Mouse (Mus musculus) stomach, embryonic 15.5 days (tissue): ENCODE data around the gene Rpp14. TPM values are rescaled to one million over a fixed set of nuclear protein-coding genes. Genes with fewer than 3 reads are reported as not detected.

ENCODE experiments used
- ATAC-seq: fragments of 200-750 bp; cut with Nextera tagmentation; 2 replicates; pipeline ENCODE4 v1.8.0; 2017; ENCODE audit warnings: low read depth, moderate number of reproducible peaks, moderate TSS enrichment; ENCODE audit not compliant: insufficient read depth, low FRiP score
- H3K27ac ChIP-seq: fragments of 300-500 bp; sonication (generic); 2 replicates; pipeline ENCODE4 v1.5.1; 2015; ENCODE audit warnings: mild to moderate bottlenecking, inconsistent platforms
- H3K27me3 ChIP-seq: fragments of 300-500 bp; sonication (generic); replicated peaks from 2 replicates; pipeline ENCODE4 v1.6.1; 2015; ENCODE audit warnings: inconsistent platforms
- H3K36me3 ChIP-seq: fragments of 300-500 bp; sonication (generic); 2 replicates; pipeline ENCODE4 v1.6.1; 2015; ENCODE audit warnings: inconsistent platforms
- H3K4me1 ChIP-seq: fragments of 300-500 bp; sonication (generic); 2 replicates; pipeline ENCODE4 v1.6.1; 2015; ENCODE audit warnings: inconsistent platforms
- H3K4me2 ChIP-seq: fragments of 300-500 bp; sonication (generic); 2 replicates; pipeline ENCODE4 v1.6.1; 2015; ENCODE audit warnings: mild to moderate bottlenecking, inconsistent platforms
- H3K4me3 ChIP-seq: fragments of 300-500 bp; sonication (generic); replicated peaks from 2 replicates; pipeline ENCODE4 v1.5.1; 2015; ENCODE audit warnings: inconsistent platforms
- H3K9ac ChIP-seq: fragments of 300-500 bp; sonication (generic); 2 replicates; pipeline ENCODE4 v1.6.1; 2015; ENCODE audit warnings: inconsistent platforms
- H3K9me3 ChIP-seq: fragments of 300-500 bp; sonication (generic); 2 replicates; pipeline ENCODE4 v1.6.1; 2016; ENCODE audit warnings: inconsistent platforms
- WGBS: fragments of 180-500 bp; shearing (Covaris S2); methylation state at CpG from one replicate; pipeline ENCODE4 v1.1.7; 2015; 5-methylcytosine and 5-hydroxymethylcytosine counted together
- polyA plus RNA-seq: library from polyadenylated mRNA; unstranded; fragments of >200 nt; fragmentation: Nextera tagmentation; extraction: Ambion mirVana; gene quantifications from 2 replicates; pipeline ENCODE4 v1.2.1, GENCODE M21; 2015

Gene Rpp14
- 48.8 and 52.3 TPM in 2 replicates for polyA plus RNA-seq

DNA sequence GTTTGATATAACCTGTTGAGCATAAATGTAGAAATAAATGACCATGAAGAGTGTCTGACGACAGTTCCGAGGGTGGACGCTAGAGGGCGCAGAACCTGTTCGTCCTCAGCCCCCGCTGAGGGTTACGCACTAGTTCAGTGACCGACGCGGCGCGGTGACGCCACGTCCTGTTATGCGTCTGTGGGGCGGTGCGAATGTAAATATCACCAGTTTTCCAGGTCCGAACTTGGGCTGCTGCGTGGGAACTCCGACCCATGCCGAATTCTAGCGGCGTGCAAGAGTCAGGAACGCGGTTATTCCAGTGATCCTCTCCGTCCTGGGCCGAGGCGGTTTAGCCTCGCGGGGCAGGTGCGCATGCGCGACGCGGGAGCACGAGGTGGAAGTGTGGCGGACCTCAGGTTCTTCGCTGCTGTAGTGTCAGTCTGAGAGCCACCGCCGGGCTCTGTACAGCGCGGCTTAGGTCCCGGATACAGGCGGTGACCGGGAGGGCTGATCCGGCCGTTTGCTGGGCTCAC is at the start of gene Rpp14:
Rpp14 (plus strand) TSS at position 203 of the 515 bp plus-strand sequence.
- peak; percentile 97 for ATAC-seq
- Histone ChIP-seq H3K4me3 (peak within 1 kb of the TSS; percentile 79), H3K27ac (peak within 1 kb of the TSS; percentile 98), H3K9me3 (no peaks in the 10 kb centered on the region), H3K4me1 (peaks cover 11% of the 10 kb centered on the region; the same call in 1 of the 2 replicates), H3K27me3 (no peaks in the 10 kb centered on the region), H3K36me3 (0 out of 2 replicates have a peak, but pooled peaks cover 8% of the 10 kb centered on the region), H3K4me2 (peak within 1 kb of the TSS; percentile 89), H3K9ac (peak within 1 kb of the TSS; percentile 78)
- WGBS = under 1% methylated on average over 47 of the region's 47 CpGs

DNA sequence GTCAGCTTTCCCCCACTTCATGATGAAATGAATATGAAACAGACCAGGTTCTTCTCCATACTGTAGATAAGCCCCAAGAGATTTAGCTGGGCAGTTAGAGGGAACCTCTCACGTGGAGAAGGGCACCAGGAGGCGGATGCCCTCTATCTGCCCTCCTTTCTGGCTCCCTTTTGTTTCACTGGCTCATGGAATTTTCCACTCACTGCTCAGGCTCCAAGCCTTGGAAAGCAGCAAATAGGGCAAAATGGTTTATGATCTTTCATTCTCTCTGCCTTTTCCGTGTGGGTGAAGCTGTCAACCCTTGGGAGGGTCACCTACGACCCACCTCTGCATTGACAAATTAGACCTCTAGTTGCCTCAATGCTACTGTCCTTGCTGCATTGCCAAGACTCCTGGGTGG is 49.6 kb upstream of the Rpp14 start:
- 53% methylated on average over 4 of the region's 4 CpGs for WGBS
- H3K4me3 ChIP-seq = no peak overlapping the region
- H3K4me1 ChIP-seq = no peaks in the 10 kb centered on the region
- H3K36me3 ChIP-seq = no peaks in the 10 kb centered on the region
- H3K9ac ChIP-seq = no peak overlapping the region
- H3K27me3 ChIP-seq = no peaks in the 10 kb centered on the region
- ATAC-seq = no peak
- no peaks in the 10 kb centered on the region for H3K9me3 ChIP-seq
- H3K27ac ChIP-seq = no peak overlapping the region
- H3K4me2 ChIP-seq = no peak overlapping the region

DNA sequence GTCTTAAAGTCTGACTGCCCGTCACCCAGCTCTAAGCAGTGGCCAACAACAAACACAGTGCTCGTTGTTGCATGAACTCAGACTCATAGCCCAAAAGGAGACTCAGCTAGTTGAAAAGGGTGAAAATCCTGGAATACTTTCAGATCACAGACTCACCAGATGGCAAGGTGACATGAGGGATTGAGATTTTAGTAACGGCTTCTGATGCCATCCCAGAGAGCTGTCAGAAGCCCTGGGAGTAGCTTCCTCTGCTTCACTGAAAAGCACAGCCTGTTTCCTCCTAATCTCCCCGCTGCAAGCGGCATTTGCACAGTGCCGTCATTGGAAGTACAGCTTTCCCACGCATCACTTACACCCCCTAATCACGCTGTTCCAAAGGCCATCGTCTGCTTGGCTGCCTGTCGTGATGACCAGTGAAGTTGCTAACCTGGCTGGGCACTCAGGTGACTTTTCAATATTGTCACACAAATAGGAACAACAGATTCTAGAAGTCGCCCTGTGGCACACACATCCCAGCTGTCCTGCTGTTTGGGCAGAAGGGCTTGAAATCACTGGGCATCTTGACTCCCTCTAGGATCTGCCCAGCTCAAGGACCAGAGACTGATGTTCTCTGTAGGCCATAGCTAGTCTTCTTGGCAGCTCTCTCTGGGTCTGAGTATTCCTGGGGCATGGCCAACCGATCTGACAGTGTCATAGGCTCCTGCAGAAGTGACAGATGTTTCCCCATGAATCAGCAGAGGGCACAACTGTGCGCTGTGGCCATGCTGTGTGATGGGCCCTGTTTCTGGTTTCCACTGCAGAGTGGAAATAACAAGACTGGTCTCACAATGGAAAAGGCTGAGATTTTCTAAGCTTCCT is 47.9 kb upstream of the Rpp14 start:
- WGBS = 83% methylated on average over 13 of the region's 13 CpGs

DNA sequence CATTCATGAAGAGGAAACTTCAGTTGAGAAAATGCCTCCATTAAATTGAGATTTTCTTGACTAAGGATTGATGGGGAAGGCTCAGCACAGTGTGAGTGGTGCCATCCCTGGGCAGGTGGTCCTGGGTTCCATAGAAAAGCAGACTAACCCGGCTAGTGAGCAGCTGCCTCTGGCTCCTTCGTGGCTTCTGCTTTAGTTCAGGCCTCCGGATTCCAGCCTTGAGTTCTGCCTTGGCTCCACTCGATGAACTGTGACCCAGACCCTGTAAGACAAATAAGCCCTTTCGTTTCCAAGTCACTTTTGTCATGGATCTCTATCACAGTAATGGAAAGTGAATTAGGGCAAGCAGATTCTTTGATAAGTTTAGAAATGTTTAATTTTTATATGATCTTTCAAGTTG is 45.6 kb upstream of the Rpp14 start:
- ATAC-seq = no peak
- Histone ChIP-seq H3K9me3 (no peaks in the 10 kb centered on the region), H3K4me3 (no peak overlapping the region), H3K4me2 (no peak overlapping the region), H3K27me3 (no peaks in the 10 kb centered on the region), H3K36me3 (no peaks in the 10 kb centered on the region), H3K9ac (no peak overlapping the region), H3K27ac (no peak overlapping the region), H3K4me1 (no peaks in the 10 kb centered on the region)
- 74% methylated on average over 5 of the region's 5 CpGs for WGBS

More for the DNA sequence above, 47.9 kb upstream of the Rpp14 start:
- no peaks in the 10 kb centered on the region for H3K4me1 ChIP-seq
- H3K9ac ChIP-seq = no peak overlapping the region
- no peak overlapping the region for H3K4me2 ChIP-seq
- ATAC-seq = no peak
- no peaks in the 10 kb centered on the region for H3K27me3 ChIP-seq
- H3K4me3 ChIP-seq = no peak overlapping the region
- no peaks in the 10 kb centered on the region for H3K9me3 ChIP-seq
- no peaks in the 10 kb centered on the region for H3K36me3 ChIP-seq
- H3K27ac ChIP-seq = no peak overlapping the region

DNA sequence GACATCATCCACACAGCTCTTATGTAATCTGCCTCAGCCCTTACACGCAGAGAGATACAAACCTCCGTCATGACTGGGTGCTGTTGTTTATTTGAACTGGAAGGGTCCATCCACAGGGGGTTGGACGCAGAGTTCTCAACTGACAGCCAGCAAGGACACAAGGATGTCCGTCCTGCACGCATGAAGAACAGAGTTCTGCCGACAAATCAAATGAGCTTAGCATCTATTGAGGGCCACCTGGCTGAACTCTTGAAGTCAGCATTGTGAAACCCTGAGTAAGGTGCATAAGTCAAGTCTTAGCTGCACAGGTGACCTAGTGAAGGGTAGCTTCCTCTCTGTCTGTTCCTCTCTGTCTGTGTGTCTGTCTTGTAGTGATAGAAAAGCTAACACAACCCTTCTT is 44.2 kb upstream of the Rpp14 start:
- no peak overlapping the region for H3K27ac ChIP-seq
- no peak overlapping the region for H3K4me2 ChIP-seq
- H3K4me3 ChIP-seq = no peak overlapping the region
- no peaks in the 10 kb centered on the region for H3K4me1 ChIP-seq
- ATAC-seq = no peak
- H3K36me3 ChIP-seq = no peaks in the 10 kb centered on the region
- no peaks in the 10 kb centered on the region for H3K9me3 ChIP-seq
- no peaks in the 10 kb centered on the region for H3K27me3 ChIP-seq
- H3K9ac ChIP-seq = no peak overlapping the region
- 80% methylated on average over 6 of the region's 6 CpGs for WGBS

DNA sequence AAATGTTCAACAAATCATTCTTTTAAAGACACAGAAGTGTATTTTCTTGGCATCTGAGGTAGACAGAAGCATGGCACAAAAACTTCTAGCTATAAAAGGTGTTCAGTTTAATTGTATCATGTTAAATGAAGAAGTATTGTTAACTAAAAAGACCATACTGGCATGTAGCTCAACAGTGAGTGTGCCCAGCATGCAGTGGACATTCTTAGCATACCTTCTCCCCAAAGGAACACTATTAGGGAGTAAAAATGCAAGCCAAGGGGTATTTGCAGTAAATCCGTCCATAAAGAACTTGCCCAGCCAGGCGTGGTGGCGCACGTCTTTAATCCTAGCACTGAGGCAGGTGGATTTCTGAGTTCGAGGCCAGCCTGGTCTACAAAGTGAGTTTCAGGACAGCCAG is 43.8 kb upstream of the Rpp14 start:
- Histone ChIP-seq H3K27me3 (no peaks in the 10 kb centered on the region), H3K4me2 (no peak overlapping the region), H3K4me3 (no peak overlapping the region), H3K4me1 (no peaks in the 10 kb centered on the region), H3K36me3 (no peaks in the 10 kb centered on the region), H3K9me3 (no peaks in the 10 kb centered on the region), H3K9ac (no peak overlapping the region), H3K27ac (no peak overlapping the region)
- ATAC-seq = no peak
- 85% methylated on average over 5 of the region's 5 CpGs for WGBS

DNA sequence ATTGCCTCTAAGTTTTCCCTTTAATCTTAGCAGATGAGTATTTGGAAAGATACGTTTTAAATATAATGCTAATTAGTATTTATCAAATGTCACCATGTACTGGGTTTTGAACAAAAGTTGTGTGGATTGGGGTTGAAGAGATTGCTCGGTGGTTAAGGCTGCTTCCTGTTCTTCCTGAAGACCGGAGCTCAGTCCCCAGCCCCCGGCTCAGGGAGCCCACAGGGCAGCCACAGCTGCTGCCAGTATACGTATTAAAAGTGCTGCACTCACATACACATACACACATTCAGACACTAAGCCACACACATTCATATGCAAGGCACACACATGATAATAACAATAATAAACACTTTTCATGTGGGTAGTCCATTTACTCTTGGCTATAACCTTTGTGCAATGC is 42.0 kb upstream of the Rpp14 start:
- H3K27me3 ChIP-seq = no peaks in the 10 kb centered on the region
- 65% methylated on average over 5 of the region's 5 CpGs for WGBS
- no peak overlapping the region for H3K4me3 ChIP-seq
- no peaks in the 10 kb centered on the region for H3K4me1 ChIP-seq
- H3K27ac ChIP-seq = no peak overlapping the region
- no peaks in the 10 kb centered on the region for H3K36me3 ChIP-seq
- H3K9ac ChIP-seq = no peak overlapping the region
- ATAC-seq = no peak
- H3K4me2 ChIP-seq = no peak overlapping the region
- no peaks in the 10 kb centered on the region for H3K9me3 ChIP-seq

DNA sequence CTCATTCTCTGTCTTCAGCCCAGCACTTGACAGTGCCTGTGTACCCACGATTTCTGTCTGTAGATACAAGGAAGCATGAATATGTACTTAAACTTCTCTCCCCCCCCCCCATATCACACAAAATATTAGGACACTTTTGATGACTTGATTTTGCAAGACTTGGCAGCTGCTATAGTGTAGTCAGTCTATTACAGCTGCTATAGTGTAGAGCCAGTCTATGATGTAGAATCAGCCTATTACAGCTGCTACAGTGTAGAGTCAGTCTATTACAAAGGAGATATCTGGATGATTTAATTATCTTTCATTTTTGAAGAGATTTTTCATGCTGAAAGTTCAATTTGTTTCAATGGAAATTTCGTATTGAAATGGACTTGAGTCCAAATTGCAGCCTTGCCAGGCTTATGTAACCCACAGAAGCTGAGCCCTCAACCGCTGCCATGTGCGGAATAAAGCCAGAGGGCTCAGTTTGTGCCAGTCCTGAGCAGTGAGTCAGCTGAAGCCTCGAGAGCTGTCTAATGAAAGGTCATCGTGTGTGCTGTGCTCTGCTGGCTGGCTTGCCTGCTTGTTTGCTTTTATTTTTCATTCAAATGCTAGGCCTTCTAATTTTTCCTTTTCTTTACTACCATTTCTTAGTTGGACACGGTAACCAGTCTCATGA is 41.2 kb upstream of the Rpp14 start:
- H3K9ac ChIP-seq = no peak overlapping the region
- no peak for ATAC-seq
- no peaks in the 10 kb centered on the region for H3K36me3 ChIP-seq
- H3K9me3 ChIP-seq = no peaks in the 10 kb centered on the region
- no peaks in the 10 kb centered on the region for H3K27me3 ChIP-seq
- no peak overlapping the region for H3K4me2 ChIP-seq
- no peak overlapping the region for H3K27ac ChIP-seq
- 76% methylated on average over 7 of the region's 7 CpGs for WGBS
- no peak overlapping the region for H3K4me3 ChIP-seq
- H3K4me1 ChIP-seq = no peaks in the 10 kb centered on the region

DNA sequence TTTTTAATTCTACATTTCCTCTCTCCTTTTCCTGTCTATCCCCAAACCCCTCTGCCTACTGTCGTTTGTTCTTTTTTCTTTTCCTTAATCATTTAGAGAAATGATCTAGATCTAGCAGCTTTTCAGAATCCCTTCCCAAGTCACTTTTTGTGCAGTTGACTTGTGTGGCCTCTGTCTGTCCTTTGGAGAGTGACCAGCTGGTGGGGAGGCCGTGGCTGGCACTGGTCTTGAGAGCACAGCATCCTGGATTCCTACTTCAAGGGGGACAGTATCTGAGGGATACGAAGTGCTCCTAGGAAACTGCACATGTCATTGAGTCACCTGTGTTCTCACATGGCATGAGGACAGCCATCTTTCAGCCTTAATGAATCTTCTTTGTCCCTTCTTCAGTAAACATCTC is 40.0 kb upstream of the Rpp14 start:
- ATAC-seq = no peak

DNA sequence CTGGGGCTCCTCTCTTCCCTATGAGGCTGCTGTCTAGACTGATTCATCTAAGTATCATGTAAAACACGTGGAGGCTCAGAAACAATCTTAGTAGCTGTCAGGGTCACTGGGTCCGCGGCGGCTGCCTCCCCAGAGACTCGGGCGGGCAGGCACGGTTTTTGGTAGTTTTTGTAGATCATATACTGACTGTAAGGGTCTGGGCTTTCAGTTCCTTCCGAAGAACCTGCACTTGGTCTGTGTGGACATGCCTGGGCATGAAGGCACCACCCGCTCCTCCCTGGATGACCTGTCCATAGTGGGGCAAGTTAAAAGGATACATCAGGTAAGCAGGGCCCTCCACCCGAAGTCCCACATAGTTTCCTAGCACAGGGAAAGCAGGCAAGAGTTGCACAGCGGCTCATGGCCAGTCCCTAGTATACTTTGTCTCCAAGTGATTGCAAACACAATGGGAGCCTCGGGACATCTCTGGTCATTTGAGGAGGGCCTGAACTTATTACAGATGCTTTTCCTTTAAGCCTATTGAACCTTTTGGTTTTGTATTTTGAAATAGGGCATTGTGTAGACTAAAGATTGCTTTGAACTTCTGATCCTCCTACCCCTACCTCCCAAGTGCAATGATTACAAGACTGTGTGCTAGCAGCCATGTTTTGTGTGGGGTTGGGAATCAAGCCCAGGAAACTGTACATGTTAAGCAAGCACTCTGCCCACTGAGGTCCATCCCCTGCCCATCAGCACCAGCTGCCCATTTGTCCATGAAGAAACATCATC is 39.1 kb upstream of the Rpp14 start:
- Histone ChIP-seq H3K9ac (no peak overlapping the region), H3K36me3 (0 out of 2 replicates have a peak, but pooled peaks cover 3% of the 10 kb centered on the region), H3K4me1 (no peaks in the 10 kb centered on the region), H3K4me2 (no peak overlapping the region), H3K27ac (no peak overlapping the region), H3K9me3 (no peaks in the 10 kb centered on the region), H3K4me3 (no peak overlapping the region), H3K27me3 (no peaks in the 10 kb centered on the region)
- 88% methylated on average over 12 of the region's 12 CpGs for WGBS
- no peak for ATAC-seq

More for the DNA sequence above, 40.0 kb upstream of the Rpp14 start:
- H3K4me2 ChIP-seq = no peak overlapping the region
- no peak overlapping the region for H3K27ac ChIP-seq
- no peaks in the 10 kb centered on the region for H3K27me3 ChIP-seq
- 65% methylated on average over 3 of the region's 3 CpGs for WGBS
- H3K9ac ChIP-seq = no peak overlapping the region
- H3K9me3 ChIP-seq = no peaks in the 10 kb centered on the region
- H3K36me3 ChIP-seq = 0 out of 2 replicates have a peak, but pooled peaks cover 3% of the 10 kb centered on the region
- H3K4me1 ChIP-seq = no peaks in the 10 kb centered on the region
- no peak overlapping the region for H3K4me3 ChIP-seq

DNA sequence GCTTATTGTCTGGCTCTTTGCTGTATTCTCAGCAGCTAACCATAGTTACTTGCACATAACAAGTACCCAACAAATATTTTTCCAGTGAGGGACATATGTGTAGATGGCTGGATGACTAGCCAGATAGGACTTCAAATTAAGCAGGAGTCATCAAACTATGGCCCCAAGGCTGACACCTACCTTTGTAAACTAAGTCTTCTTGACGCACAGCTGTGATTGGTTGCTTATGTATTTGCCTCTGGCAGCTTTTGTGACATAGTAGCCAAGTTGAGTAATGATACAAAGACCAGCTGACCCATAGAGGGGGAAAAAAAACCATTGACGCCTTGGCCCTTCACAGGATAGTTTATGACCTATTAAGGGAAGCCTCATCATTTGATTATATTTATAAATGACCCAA is 38.0 kb upstream of the Rpp14 start:
- no peaks in the 10 kb centered on the region for H3K4me1 ChIP-seq
- no peaks in the 10 kb centered on the region for H3K9me3 ChIP-seq
- no peak overlapping the region for H3K27ac ChIP-seq
- no peaks in the 10 kb centered on the region for H3K27me3 ChIP-seq
- H3K36me3 ChIP-seq = 0 out of 2 replicates have a peak, but pooled peaks cover 3% of the 10 kb centered on the region
- WGBS = 84% methylated on average over 2 of the region's 2 CpGs
- H3K4me2 ChIP-seq = no peak overlapping the region
- H3K4me3 ChIP-seq = no peak overlapping the region
- no peak overlapping the region for H3K9ac ChIP-seq
- no peak for ATAC-seq
